Mouse (Mus musculus) forebrain, embryonic 14.5 days (tissue): ENCODE measurements at regions not wholly inside any gene's neighbourhood (a gene's known extent, or its start where the extent isn't known, plus 50 kb on each side); places are given as distances from the start of the nearest gene placed in this dataset.

Experiments
- ATAC-seq: fragments of 200-750 bp; cut with Nextera tagmentation; 2 replicates; pipeline ENCODE4 v1.8.0; 2017; ENCODE audit warnings: mild to moderate bottlenecking, moderate library complexity
- DNase-seq: peaks from one replicate; pipeline ENCODE4 v3.0.0-alpha.2; 2015; ENCODE audit warnings: low spot score
- H3K27ac ChIP-seq: fragments of 300-500 bp; sonication (generic); 2 replicates; pipeline ENCODE4 v1.5.1; 2014; ENCODE audit warnings: low read depth, mild to moderate bottlenecking, control low read depth, low read length, moderate library complexity
- H3K27me3 ChIP-seq: fragments of 300-500 bp; sonication (generic); replicated peaks from 2 replicates; pipeline ENCODE4 v1.6.1; 2014; ENCODE audit warnings: low read length, control low read depth, mixed read lengths; ENCODE audit not compliant: control insufficient read depth, insufficient read depth
- H3K36me3 ChIP-seq: fragments of 300-500 bp; sonication (generic); 2 replicates; pipeline ENCODE4 v1.6.1; 2014; ENCODE audit warnings: low read length, control low read depth; ENCODE audit not compliant: control insufficient read depth, insufficient read depth
- H3K4me1 ChIP-seq: fragments of 300-500 bp; sonication (generic); 2 replicates; pipeline ENCODE4 v1.6.1; 2014; ENCODE audit warnings: antibody characterized with exemption, low read length, control low read depth; ENCODE audit not compliant: control insufficient read depth, insufficient read depth
- H3K4me2 ChIP-seq: fragments of 300-500 bp; sonication (generic); 2 replicates; pipeline ENCODE4 v1.6.1; 2014; ENCODE audit warnings: mild to moderate bottlenecking, control low read depth, low read length
- H3K4me3 ChIP-seq: fragments of 300-500 bp; sonication (generic); 2 replicates; pipeline ENCODE4 v1.5.1; 2014; ENCODE audit warnings: low read depth, low read length, control low read depth
- H3K9ac ChIP-seq: fragments of 300-500 bp; sonication (generic); 2 replicates; pipeline ENCODE4 v1.6.1; 2014; ENCODE audit warnings: mild to moderate bottlenecking, low read length, control low read depth, moderate library complexity
- H3K9me3 ChIP-seq: fragments of 300-500 bp; sonication (generic); replicated peaks from 2 replicates; pipeline ENCODE4 v1.6.1; 2016; ENCODE audit warnings: low read length, control low read depth, mixed read lengths; ENCODE audit not compliant: control insufficient read depth
- WGBS: fragments of 180-500 bp; shearing (Covaris S2); extraction: QIAGEN DNeasy Blood & Tissue Kit; methylation state at CpG from one replicate; pipeline ENCODE4 v1.1.7; 2014; 5-methylcytosine and 5-hydroxymethylcytosine counted together

- ATAC-seq (no peak), DNase-seq (peak; percentile 29)
- Histone ChIP-seq H3K4me1 (no peaks in the 10 kb centered on the region; the same call in 1 of the 2 replicates), H3K27me3 (no peaks in the 10 kb centered on the region), H3K9me3 (no peaks in the 10 kb centered on the region), H3K4me3 (no peak overlapping the region), H3K9ac (no peak overlapping the region), H3K36me3 (no peaks in the 10 kb centered on the region), H3K4me2 (no peak overlapping the region), H3K27ac (no peak overlapping the region)
- 33% methylated on average over 2 of the region's 2 CpGs for WGBS
These were observed 86.9 kb upstream of the Prokr2 start for GRCm38 (mm10) chr2:132472126-132472525.

- Histone ChIP-seq H3K27ac (no peak overlapping the region), H3K4me1 (no peaks in the 10 kb centered on the region; the same call in 1 of the 2 replicates), H3K36me3 (no peaks in the 10 kb centered on the region), H3K9me3 (no peaks in the 10 kb centered on the region), H3K4me2 (no peak overlapping the region), H3K4me3 (no peak overlapping the region), H3K9ac (no peak overlapping the region), H3K27me3 (no peaks in the 10 kb centered on the region)
- ATAC-seq (peak; percentile 73; the same call in 1 of the 2 replicates), DNase-seq (peak; percentile 78)
- 56% methylated on average over 9 of the region's 9 CpGs for WGBS
These were observed 83.9 kb upstream of the Prokr2 start for GRCm38 (mm10) chr2:132468957-132469642.

- peak; percentile 27 for DNase-seq
- H3K9me3 ChIP-seq: no peaks in the 10 kb centered on the region
- 77% methylated on average over 1 of the region's 1 CpGs for WGBS
- no peak overlapping the region for H3K27ac ChIP-seq
- H3K9ac ChIP-seq: no peak overlapping the region
- H3K4me2 ChIP-seq: no peak overlapping the region
- H3K36me3 ChIP-seq: no peaks in the 10 kb centered on the region
- H3K27me3 ChIP-seq: no peaks in the 10 kb centered on the region
- peak; percentile 54; the same call in 1 of the 2 replicates for ATAC-seq
- H3K4me1 ChIP-seq: no peaks in the 10 kb centered on the region
- no peak overlapping the region for H3K4me3 ChIP-seq
These were observed 69.8 kb upstream of the Prokr2 start for GRCm38 (mm10) chr2:132455029-132455428.

- no peak overlapping the region for H3K4me3 ChIP-seq
- DNase-seq (no peak), ATAC-seq (no peak)
- 60% methylated on average over 4 of the region's 4 CpGs for WGBS
- H3K27me3 ChIP-seq: no peaks in the 10 kb centered on the region
- H3K9me3 ChIP-seq: no peaks in the 10 kb centered on the region
- no peak overlapping the region for H3K27ac ChIP-seq
- no peak overlapping the region for H3K4me2 ChIP-seq
- H3K4me1 ChIP-seq: peaks cover 22% of the 10 kb centered on the region
- no peak overlapping the region for H3K9ac ChIP-seq
- H3K36me3 ChIP-seq: no peaks in the 10 kb centered on the region
These were observed 64.1 kb upstream of the Prokr2 start for GRCm38 (mm10) chr2:132449347-132449746.

- 80% methylated on average over 3 of the region's 3 CpGs for WGBS
- no peak overlapping the region for H3K4me2 ChIP-seq
- no peaks in the 10 kb centered on the region for H3K9me3 ChIP-seq
- H3K36me3 ChIP-seq: no peaks in the 10 kb centered on the region
- H3K27me3 ChIP-seq: no peaks in the 10 kb centered on the region
- ATAC-seq (no peak), DNase-seq (no peak)
- no peak overlapping the region for H3K4me3 ChIP-seq
- no peak overlapping the region for H3K9ac ChIP-seq
- no peak overlapping the region for H3K27ac ChIP-seq
- H3K4me1 ChIP-seq: peaks cover 24% of the 10 kb centered on the region
These were observed 62.6 kb upstream of the Prokr2 start for GRCm38 (mm10) chr2:132447826-132448225.

GRCm38 (mm10) chr2:132446019-132446418, 60.8 kb upstream of the Prokr2 start:
- Histone ChIP-seq H3K9ac (no peak overlapping the region), H3K4me2 (no peak overlapping the region), H3K4me1 (peaks cover 24% of the 10 kb centered on the region), H3K9me3 (no peaks in the 10 kb centered on the region), H3K4me3 (no peak overlapping the region), H3K36me3 (no peaks in the 10 kb centered on the region), H3K27me3 (no peaks in the 10 kb centered on the region), H3K27ac (peak overlapping the region; percentile 72; the same call in 1 of the 2 replicates)
- ATAC-seq: peak; percentile 52
- peak; percentile 57 for DNase-seq
- WGBS: 14% methylated on average over 3 of the region's 3 CpGs

- WGBS: 2% methylated on average over 11 of the region's 11 CpGs
These were observed 59.4 kb upstream of the Prokr2 start for GRCm38 (mm10) chr2:132444442-132445161.

More at GRCm38 (mm10) chr2:132444442-132445161, 59.4 kb upstream of the Prokr2 start:
- Histone ChIP-seq H3K9ac (no peak overlapping the region), H3K4me2 (peak overlapping the region; percentile 19; the same call in 1 of the 2 replicates), H3K36me3 (no peaks in the 10 kb centered on the region), H3K4me1 (peaks cover 24% of the 10 kb centered on the region), H3K4me3 (no peak overlapping the region), H3K27ac (peak overlapping the region; percentile 72), H3K9me3 (no peaks in the 10 kb centered on the region), H3K27me3 (no peaks in the 10 kb centered on the region)
- peak; percentile 83 for ATAC-seq
- DNase-seq: peak; percentile 91
